Mouse (Mus musculus) liver (tissue): Measurements from ENCODE around the gene Nod1.

Source experiments
- DNase-seq: peaks from one replicate; pipeline ENCODE4 v3.0.0-alpha.2; 2020; ENCODE audit warnings: mixed read lengths

The Nod1 gene

GRCm38 (mm10) chr6:54878546-54878945 is 93.9 kb downstream of the Nod1 start:
- no peak for DNase-seq

GRCm38 (mm10) chr6:54877651-54878050 is 94.8 kb downstream of the Nod1 start:
- no peak for DNase-seq

- no peak for DNase-seq
Measured at GRCm38 (mm10) chr6:54876782-54877181, 95.6 kb downstream of the Nod1 start.
